Mouse (Mus musculus): ENCODE results near the gene Gsg1.

Gene Gsg1

DNA sequence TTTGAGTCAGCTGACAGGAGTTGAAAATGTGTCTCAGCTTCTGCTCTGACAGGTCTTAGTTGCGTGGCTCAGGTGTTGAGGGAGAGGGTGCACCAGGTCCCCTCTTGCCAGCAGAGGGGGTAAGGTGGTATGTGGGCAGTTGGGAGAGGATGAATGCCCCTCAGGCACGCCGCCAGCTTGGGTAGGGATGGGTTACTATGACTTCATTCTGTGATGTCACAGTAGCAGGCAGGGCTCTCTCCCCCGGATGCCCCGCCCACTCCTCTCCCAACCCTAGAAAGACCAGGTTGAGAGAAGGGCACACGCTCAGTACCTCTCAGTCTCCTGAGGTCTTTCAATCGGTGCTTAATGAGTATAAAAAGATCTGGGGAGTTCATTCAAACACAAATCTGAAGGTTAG is at the start of gene Gsg1:
Gene Gsg1, minus strand, starts transcription at position 199 of the 400 bp plus-strand sequence.
- DNase-seq (ENCODE audit: low spot score in 2 of 2) = no peak

DNA sequence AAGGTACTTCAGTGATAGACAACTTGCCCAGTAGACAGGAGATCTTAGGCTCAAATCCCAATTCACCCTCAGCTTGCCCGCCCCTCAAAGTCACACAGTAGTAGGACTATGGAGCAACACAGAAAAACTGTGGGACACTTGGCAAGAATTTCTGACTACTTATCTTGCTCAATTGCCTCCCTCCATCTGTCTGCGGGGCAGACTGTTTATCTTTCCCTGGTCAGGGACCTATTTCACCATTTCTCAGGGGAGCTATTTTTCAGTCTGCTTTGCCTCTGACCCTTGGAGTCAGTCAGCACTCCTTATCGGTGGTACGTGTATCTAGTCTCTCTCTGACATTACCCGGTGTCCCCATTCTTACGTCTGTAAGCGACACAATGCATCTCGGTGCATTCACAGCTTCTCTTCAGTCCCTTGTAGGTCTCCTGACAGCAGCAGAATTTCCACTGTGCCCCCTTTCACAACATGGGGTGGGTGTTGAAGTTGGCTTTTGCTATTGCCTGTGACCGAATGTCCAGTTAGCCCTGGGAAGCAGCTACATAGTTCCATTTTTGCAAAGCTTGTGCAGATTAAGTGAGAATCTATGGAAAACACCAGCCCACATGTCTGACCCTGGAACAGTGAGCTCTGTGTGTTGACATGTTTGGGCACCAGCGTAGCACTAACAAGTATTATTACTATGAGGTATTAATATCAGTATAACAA is 48.4 kb upstream of the Gsg1 start:
- no peak for DNase-seq (ENCODE audit: low spot score in 2 of 2)

DNA sequence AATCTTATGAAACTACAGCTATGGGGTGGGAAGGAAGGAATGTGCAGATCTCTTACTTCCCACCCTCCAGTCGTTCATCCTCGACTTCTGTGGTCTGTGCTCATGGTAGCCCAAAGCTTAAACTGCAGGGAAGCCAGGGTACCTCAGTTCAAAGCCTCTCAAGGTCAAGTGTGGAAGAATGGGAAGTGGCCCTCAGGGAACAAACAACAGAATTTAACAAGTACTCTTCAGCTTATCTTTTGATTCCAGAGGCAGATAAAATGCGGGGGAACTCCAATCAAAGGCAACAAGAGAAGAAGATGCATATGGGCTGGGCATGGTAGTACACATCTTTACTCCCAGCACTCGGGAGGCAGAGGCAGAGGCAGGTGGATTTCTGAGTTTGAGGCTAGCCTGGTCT is 46.3 kb upstream of the Gsg1 start:
- DNase-seq (ENCODE audit: low spot score in 2 of 2) = no peak

DNA sequence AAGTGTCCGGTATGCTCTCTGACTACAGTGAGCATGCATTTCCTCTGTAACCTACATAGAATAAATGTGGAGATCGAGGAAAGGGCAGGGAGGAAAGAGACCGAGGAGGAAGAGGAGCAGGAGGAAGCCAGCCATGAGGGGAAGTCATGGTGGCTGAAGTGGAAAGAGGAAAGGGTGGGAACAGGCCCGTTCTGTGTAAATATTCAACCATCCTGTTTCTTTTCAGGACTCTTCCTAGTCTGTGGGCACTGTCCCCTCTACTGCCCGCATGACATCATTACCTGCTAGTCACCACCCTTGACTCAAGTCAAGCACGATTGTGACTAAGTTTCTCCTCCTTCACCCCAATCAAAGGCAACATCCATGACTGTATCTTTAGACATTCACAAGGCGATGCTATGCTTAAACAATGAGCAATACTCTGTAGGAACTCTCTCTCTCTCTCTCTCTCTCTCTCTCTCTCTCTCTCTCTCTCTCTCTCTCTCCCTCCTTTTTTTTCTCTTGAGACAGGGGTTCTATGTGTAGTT is 44.9 kb upstream of the Gsg1 start:
- DNase-seq (ENCODE audit: low spot score in 2 of 2) = no peak

DNA sequence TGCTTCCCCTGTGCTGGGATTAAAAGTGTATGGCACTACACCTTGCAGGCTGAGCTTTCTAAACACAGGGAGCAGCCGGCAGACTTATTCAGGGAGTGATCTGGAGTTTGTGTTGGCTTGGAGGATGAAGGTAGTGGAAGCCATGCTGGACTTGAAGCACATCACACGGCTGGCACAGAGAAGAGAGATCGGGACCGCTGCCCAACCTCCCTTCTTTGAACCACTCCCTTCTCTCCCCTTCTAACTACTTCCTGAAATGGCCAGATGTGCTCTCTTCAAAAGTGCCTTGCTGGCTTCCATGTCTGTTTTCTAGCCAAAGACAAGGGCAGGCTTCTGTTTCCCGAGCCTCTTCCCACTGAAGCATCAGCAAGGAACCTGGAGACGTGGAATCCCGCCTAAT is 43.4 kb upstream of the Gsg1 start:
- DNase-seq (ENCODE audit: low spot score in 2 of 2) = no peak

DNA sequence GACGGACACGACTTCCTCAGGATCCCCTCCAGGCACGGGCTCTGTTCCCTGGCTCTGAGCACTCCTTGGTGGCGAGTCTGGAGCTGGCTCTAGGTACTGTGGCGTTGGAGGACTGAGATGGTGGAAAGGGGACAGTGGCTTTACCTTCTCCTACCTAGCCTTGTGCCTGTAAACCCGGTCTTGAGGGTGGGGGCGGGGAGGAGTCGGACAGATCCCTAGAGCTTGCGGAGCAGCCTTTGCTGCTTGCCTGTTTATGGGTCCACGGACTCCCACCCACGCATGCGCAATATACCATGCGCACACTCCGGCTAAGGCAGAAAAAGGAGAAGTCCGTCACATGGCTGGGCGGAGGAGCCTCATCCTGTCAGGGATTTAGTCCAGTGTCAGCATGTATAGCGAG is 42.1 kb upstream of the Gsg1 start:
- peak in 1 of 2 experiments; percentile 7 for DNase-seq (ENCODE audit: low spot score in 2 of 2)

DNA sequence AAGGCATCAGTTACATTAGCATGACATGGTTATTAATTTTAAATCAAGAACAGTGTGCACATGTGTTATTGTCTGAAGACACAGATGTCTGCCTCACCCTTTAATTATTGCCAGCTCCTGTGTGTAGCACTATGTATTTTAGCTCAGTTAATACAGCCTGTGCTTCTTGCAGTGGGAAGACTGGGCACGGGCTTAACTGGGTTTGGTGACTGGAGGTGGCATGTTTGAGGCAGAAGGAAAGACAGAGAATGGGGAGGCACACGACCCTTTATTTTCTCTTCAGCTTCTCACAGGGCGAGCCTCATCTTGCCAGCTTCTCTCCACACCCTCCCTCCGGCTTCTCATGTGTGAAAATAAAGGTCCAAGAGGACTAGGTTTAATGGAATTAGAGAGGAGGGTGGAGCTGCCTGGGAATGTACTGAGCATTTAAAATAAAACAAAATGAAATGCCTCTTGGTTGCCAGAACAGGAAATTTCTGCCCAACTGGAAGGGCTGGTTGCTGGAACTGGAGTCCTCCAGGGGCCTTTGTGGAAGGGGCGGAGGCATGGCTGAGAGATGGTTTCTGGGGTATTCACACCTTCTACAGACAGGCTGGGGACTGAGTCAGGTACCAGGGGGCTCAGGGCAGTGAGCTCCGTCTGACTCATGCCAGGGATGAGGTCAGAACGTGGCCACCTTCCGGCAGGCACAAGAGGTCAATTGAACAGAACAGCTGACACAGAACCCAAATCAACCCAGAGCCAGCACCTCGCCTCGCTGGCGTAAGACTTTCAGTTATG is 41.1 kb upstream of the Gsg1 start:
- DNase-seq (ENCODE audit: low spot score in 2 of 2) = peak in 1 of 2 experiments; percentile 7

DNA sequence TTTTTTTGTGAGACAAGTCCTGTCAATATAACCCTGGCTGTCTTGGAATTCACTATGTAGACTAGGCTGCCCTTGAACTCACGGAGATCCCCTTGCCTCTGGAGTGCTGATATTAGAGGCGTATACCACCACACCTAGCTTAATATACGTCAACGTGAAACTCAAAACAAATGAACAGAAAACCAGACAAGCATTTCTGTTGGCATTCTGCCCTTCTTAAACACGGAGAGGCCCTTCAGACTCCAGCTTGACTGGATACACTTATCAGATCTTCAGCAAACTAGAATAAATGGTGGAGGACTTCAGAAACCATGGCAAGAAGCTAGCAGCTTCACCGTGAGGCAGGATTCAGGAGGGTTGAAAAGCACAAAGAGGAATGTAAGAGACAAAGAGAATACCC is 40.0 kb upstream of the Gsg1 start:
- no peak for DNase-seq (ENCODE audit: low spot score in 2 of 2)

DNA sequence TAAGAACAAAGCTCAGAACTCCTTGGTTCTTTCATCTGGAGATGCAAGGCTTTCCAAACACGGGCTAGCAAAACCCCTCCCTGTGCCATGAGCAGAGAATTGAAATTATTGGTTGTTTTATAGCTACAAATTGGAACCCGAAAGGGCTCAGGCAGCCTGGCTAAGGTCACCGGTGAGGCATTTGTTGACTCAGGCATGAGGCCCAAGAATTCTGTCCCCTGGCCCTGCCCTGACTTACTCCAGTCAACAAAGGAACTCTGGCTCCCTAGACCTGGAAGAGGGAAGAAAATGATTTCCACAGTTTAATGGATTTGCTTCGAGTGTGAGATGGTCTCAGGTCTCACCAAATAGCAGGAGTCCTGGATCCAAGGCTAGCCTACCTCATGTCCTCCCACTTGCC is 38.2 kb upstream of the Gsg1 start:
- no peak for DNase-seq (ENCODE audit: low spot score in 2 of 2)

DNA sequence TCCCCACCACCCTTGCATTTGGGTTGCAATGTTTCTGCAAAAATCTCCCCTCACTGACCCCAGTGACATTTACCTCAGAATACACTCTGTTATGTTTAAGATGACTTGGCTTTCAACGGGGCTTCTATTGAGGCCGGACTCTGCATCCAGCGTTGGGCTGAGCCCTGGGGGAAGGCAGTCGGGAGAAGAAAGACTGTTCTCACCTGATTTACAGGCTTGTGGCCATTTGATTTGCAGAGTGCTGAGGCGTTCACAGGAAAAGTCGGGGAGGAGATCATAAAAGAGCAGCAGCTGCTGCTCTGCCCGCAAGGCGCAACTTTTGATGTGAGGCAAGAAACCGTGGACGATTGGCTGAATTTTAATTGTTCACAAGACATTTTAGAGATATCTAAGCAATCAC is 25.7 kb upstream of the Gsg1 start:
- DNase-seq (ENCODE audit: low spot score in 2 of 2) = no peak

DNA sequence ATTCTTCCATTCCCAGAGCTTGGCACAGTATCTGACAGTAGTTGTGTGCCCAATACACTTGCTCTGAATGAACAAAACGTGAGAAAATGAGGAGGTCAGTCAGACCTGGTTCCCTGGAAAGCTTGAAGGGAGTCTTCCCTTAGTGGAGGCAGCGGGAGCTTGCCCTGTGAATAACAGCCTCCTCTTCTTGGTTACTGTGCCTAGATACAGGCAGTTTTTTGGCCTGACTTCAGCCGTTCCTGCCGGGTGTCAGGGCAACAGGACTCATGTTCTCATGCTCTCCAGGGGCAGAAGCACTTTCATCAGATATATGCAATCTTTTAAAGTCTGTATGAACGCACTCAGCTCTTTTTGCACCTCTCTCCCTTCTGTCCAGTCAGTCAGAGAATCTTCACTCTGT is 25.1 kb upstream of the Gsg1 start:
- DNase-seq (ENCODE audit: low spot score in 2 of 2) = no peak

DNA sequence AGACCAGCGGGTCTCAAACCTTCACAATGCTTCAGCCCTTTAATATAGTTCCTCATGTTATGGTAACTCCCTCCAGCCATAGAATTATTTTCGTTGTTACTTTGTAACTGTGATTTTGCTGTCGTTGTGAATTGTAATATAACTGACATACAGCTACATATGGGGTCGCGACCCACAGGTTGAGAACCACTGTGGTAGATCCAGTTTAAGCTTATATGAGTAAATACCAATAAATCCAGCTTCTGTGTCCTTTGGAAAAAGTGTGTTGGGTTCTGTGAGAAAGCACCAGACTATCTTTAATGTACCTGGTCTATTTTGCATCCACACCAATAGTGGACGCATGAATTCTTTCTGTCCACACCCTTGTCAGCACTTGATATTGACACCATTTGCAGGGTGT is 24.2 kb upstream of the Gsg1 start:
- no peak for DNase-seq (ENCODE audit: low spot score in 2 of 2)

DNA sequence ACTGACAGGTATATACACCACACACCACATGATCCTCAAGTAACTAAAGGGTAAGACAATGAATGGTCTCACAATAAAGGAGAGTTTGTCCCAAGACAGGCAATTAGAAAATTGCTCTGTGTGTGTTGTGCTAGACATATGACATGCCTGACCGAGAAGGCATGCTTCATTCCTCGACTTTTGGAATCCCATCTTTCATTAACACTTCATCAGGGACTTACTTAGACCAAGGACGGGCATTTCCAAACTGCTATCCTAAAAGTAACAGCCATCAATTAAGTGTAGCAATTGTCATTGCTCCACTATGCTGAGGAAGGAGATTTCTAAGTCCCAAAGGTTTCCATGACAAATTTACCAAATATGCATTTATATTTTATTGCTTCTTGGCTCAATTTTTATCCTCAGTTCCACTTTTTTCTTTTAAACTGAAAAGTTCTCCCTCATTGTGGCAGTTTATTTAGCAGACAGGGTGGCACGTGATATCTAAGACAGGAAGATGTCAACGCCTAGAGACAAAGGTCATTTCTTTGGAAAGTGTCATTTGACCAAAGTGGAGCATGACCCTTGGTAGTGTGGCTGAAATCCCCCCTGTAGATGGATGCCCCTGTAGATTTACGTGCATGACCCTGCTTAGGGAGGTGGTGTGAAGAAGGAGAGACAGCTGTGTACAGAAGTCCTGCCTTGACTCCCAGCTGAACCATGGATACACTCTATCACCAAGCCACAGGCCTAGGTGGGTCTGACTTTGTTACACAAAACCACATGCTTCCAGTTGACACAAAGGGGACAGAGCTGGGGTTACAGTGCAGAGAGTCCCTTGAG is 22.5 kb upstream of the Gsg1 start:
- no peak for DNase-seq (ENCODE audit: low spot score in 2 of 2)

DNA sequence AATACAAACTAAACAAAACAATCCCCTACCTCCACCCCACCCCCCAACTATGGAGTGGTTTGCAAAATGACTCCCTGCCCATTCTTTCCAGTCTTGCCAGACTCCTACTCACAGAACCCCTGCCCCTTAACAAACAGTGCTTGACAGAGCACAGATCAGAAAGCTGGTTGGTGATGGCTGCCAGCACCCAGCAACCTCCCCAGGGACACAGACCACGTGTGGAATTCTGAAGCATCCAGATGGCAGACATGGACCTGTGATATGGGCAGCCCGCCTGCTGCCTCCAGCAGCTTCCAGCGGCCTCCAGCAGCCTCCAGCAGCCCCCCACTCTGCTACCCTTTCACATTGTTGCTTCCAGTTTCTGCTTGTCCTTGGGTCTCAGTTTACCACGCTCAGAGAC is 21.1 kb upstream of the Gsg1 start:
- no peak for DNase-seq (ENCODE audit: low spot score in 2 of 2)

DNA sequence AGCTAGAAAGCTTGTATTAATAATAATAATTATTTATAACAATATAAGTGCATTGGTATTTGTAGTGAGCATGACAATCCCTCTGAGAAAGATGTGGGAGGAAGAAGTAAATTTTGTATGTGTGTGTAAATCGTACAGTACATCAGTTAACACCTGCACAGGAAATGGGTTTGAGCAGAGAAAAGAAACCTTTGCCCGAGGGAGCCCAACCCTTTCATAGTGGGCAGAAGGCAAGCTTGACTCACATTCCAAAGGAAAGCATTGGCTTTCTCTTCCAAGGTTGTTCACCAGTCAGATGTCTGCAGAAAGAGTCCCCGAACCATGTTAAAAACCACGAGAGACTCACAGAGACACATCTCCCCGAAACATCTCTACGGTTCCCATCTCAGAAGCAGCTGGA is 18.9 kb upstream of the Gsg1 start:
- DNase-seq (ENCODE audit: low spot score in 2 of 2) = no peak

DNA sequence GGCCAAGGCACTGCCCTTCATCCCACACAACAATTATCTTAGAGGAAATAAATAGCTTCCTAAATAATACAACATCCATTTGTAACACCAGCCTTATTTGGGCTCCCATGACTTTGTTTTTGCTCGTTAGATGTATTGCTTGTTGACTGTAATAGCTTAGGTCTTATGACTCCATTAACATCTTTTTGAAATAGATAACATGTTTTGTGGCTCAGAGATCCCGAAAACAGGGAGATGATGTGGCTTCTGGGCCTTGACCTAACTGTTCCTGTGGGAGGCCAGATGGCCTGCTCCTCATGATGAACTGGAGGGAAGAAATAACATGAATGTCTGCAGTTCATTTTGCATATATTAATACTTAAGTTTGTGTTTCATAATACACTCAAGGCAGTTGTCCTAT is 17.6 kb upstream of the Gsg1 start:
- no peak for DNase-seq (ENCODE audit: low spot score in 2 of 2)

DNA sequence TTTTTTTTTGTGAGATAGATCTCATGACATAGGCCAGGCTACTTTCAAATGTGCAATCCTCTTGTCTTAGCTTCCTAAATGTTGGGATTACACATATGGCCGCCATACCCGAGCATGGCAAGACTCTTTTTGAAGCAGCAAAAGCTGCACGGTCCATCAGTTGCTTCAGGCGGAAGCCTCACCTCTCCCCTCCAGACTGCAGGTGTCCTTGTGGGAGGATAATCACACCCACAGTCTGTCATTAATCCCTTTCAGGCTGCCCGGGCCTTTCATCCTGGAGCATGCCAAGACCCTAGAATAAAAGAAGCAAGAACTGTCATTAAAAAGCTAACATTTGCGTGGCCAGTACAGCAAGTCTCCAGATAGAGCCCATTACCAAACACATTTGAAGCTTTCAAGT is 15.5 kb upstream of the Gsg1 start:
- DNase-seq (ENCODE audit: low spot score in 2 of 2) = no peak

DNA sequence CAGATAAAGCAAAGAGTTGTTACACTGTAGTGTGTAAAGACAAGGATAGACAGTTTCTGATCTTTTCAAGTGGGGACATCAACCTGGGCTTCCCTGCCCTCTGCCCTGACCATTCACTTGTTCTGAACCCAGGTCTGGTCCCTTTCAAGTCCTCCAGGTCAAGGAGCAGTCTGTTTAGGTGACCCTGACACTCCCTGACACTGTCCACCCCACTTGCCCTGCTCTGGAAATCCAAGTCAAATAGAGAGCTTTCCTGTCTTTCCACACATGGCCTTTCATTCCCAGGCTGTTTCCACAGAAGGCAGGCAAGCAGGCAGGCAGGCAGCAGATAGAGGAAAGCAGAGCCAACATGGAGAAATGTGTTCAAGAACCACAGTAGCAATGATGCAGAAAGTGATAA is 14.2 kb upstream of the Gsg1 start:
- no peak for DNase-seq (ENCODE audit: low spot score in 2 of 2)

DNA sequence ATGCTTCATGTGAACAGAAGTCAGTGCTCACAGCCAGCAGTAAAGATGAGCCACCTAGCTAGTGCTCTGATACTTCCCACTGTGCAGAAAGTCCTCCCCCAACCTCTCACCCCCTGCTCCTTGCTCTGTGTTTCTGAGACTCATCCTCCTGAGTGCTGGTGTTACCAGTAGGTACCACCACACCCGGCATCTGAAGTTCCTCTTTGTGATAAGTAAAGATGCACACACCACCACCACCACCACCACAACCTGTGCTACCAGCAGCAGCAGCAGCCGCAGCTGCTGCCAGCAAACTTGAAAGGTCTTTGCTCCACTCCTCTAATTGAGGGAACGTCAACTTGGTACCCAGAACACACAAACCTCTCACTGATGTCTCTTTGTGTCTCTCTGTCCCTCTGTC is 13.1 kb upstream of the Gsg1 start:
- no peak for DNase-seq (ENCODE audit: low spot score in 2 of 2)

DNA sequence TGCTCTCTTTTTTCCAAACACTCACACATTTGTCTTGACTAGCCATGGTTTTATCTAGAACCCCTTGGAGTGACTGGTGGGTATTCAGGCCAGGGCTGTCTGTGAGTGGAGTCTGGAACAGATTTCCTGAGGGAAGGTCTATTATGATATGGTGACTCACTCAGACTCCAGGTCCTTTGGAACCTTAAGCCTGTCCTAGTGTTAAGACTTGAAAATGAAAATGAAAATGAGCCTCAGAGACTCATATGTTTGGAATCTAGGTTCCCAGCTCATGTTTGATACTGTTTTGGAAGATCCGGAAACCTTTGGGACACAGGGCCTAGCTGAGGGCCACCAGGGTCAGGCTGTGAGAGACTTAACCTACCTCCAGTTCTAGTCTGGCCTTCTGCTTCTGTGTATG is 11.9 kb upstream of the Gsg1 start:
- DNase-seq (ENCODE audit: low spot score in 2 of 2) = no peak

DNA sequence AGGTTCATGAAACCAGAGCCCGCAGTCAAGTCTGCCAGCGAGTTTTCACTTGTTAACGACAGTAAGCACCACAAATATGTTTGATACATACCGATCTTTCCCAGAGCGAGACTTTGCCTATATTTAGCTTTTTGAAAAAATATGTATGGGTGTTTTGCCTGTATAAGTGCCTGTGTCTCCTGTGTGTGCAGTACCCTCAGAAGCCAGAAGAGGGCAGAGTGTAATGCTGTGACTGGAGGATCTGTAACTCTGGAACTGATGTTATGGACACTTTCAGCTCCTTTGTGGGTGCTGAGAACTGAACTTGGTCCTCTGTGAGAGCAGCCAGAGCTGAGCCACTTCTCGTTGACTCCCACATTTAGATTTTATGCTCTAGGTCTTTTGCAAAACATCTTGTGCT is 10.0 kb upstream of the Gsg1 start:
- DNase-seq (ENCODE audit: low spot score in 2 of 2) = no peak

DNA sequence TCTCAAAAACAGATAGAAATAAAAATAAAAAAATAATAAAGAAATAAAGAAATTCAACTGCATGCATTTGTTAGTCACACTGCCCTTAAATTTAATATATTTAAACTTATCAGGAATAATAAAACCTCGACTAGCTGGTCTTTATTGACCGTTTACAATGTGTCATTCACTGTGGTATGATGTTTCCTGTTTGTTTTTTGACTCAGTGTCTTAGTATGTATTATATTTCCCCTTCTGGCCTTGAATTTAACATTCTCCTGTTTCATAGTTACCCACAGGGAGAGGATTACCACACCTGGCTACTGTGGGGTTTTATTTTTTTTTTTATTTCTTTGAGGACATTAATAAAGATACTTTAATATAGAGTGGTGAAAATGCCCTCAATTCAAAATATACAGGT is 8.4 kb upstream of the Gsg1 start:
- no peak for DNase-seq (ENCODE audit: low spot score in 2 of 2)

DNA sequence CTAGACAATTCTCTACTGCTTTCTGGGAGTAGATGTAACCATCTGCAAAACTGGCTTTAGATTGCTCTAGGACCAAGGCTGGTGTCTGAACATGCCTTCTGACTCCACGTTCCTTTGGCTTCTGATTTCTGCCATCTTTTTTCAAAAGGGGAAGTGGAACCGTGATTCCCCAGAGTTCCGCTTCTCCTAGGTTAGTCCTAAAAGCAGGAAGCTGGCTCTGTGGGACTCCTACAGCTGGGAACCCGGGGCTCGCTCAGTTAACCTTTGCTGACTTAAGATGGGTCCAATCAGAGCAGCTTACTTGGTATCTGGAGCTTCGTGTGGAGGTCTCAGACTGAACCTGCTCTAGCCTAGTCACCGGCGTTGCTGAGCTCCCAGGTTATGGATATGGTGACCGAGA is 7.0 kb upstream of the Gsg1 start:
- no peak for DNase-seq (ENCODE audit: low spot score in 2 of 2)

All from right cerebral cortex, postnatal 36 days (tissue).